Mouse (Mus musculus): ENCODE results near the gene Mettl7a3.
A peak's percentile ranks its signal among the peaks of the same experiment; 100 is the strongest.
"Not testable (repeated sequence)": the region's sequence is repeated elsewhere in the genome, so short reads cannot be mapped to it uniquely, and the experiment has no call there.

The Mettl7a3 gene

GRCm38 (mm10) chr15:100332077-100332961, 2.4 kb upstream of the Mettl7a3 start:
- peak in 1 of 2 experiments; percentile 26 for DNase-seq

- not testable (repeated sequence) for DNase-seq
Measured at GRCm38 (mm10) chr15:100337328-100337727, 2.6 kb downstream of the Mettl7a3 start.

- peak; percentile 59 to 84 for DNase-seq
Measured at GRCm38 (mm10) chr15:100337847-100338246, 3.1 kb downstream of the Mettl7a3 start.

GRCm38 (mm10) chr15:100341314-100341980, 6.7 kb downstream of the Mettl7a3 start:
- DNase-seq = not testable (repeated sequence)

- DNase-seq = no peak
Measured at GRCm38 (mm10) chr15:100345484-100345883, 10.8 kb downstream of the Mettl7a3 start.

GRCm38 (mm10) chr15:100346761-100347160, 12.0 kb downstream of the Mettl7a3 start:
- no peak for DNase-seq

- DNase-seq = no peak
Measured at GRCm38 (mm10) chr15:100349496-100349895, 14.8 kb downstream of the Mettl7a3 start.

- DNase-seq = no peak
Measured at GRCm38 (mm10) chr15:100351501-100352060, 16.9 kb downstream of the Mettl7a3 start.

GRCm38 (mm10) chr15:100352711-100353250, 18.1 kb downstream of the Mettl7a3 start, which contains the start of the genes Methig1 and Mettl7a2:
TSS of gene Methig1 (plus strand) at chr15:100353149.
TSS of gene Mettl7a2 (plus strand) at chr15:100353200.
- DNase-seq = no peak

- not testable (repeated sequence) for DNase-seq
Measured at GRCm38 (mm10) chr15:100353399-100353798, 18.7 kb downstream of the Mettl7a3 start.

GRCm38 (mm10) chr15:100355876-100356275, 21.1 kb downstream of the Mettl7a3 start:
- no peak for DNase-seq

GRCm38 (mm10) chr15:100364242-100364641, 29.5 kb downstream of the Mettl7a3 start, which contains the start of gene Higd1c:
TSS of gene Higd1c (plus strand) at chr15:100364542.
- no peak for DNase-seq

GRCm38 (mm10) chr15:100365967-100366366, 31.2 kb downstream of the Mettl7a3 start:
- not testable (repeated sequence) for DNase-seq

- no peak for DNase-seq
Measured at GRCm38 (mm10) chr15:100367119-100367518, 32.4 kb downstream of the Mettl7a3 start.

GRCm38 (mm10) chr15:100375066-100375465, 40.3 kb downstream of the Mettl7a3 start:
- DNase-seq = peak; percentile 63 to 81

GRCm38 (mm10) chr15:100377847-100378505, 43.2 kb downstream of the Mettl7a3 start:
- DNase-seq = peak in 1 of 2 experiments; percentile 29

- DNase-seq = no peak
Measured at GRCm38 (mm10) chr15:100379658-100380057, 44.9 kb downstream of the Mettl7a3 start.

- DNase-seq = no peak
Measured at GRCm38 (mm10) chr15:100380104-100380503, 45.4 kb downstream of the Mettl7a3 start.

GRCm38 (mm10) chr15:100385705-100386104, 51.0 kb downstream of the Mettl7a3 start:
- DNase-seq = no peak

- no peak for DNase-seq
Measured at GRCm38 (mm10) chr15:100387544-100388223, 53.0 kb downstream of the Mettl7a3 start.

GRCm38 (mm10) chr15:100388224-100388835, 53.6 kb downstream of the Mettl7a3 start:
- no peak for DNase-seq
